Mouse (Mus musculus) megakaryocyte-erythroid progenitor cell, adult 5-6 weeks (primary cell): ENCODE data around the gene Ncoa1. TPM values are rescaled to one million over a fixed set of nuclear protein-coding genes. Genes with fewer than 3 reads are reported as not detected.
"Not testable (repeated sequence)": the region's sequence is repeated elsewhere in the genome, so short reads cannot be mapped to it uniquely, and the experiment has no call there.

Experiments used
- ATAC-seq: replicated peaks from 2 replicates; pipeline ENCODE4 v1.8.0; 2016; ENCODE audit warnings: mild to moderate bottlenecking, inconsistent platforms; ENCODE audit not compliant: severe bottlenecking, poor library complexity, low FRiP score, low TSS enrichment
- total RNA-seq, 2 experiments: library from RNA; stranded (forward) in 1 of 2; stranded (reverse) in 1 of 2; fragments of 200-1000, 215-1000 nt in 1 of 2; fragments of >200 nt in 1 of 2; fragmentation: Nextera tagmentation in 1 of 2; gene quantifications; 2 replicates each; pipeline ENCODE4 v1.2.3; 2014 to 2017

The Ncoa1 gene
- total RNA-seq, 2 experiments from 2014 or later, result 11.2 to 11.9 TPM

- no peak for ATAC-seq
Observed at GRCm38 (mm10) chr12:4417626-4418263, 59.2 kb downstream of the Ncoa1 start.

- ATAC-seq, result no peak
Observed at GRCm38 (mm10) chr12:4407085-4407484, 69.9 kb downstream of the Ncoa1 start.

DNA sequence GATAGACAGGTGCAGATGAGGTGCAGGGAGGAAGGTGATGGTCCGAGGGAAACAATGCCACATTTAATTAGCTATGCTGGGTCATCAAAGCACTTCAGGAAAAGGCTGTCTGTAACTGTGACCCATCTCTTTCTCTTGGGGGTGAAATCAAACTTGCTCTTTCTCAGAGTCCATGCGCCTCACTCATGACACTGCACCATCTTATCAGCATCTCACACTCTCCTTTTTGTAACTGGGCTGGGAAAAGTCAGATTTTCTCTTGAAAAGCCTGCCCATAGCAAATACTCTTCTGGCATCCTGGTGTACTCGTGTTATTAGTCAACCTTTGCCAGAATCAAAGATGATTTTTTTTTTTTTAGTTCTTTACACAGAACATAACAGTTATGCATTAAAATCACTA lies 70.8 kb downstream of the Ncoa1 start:
- ATAC-seq, result peak; percentile 67

DNA sequence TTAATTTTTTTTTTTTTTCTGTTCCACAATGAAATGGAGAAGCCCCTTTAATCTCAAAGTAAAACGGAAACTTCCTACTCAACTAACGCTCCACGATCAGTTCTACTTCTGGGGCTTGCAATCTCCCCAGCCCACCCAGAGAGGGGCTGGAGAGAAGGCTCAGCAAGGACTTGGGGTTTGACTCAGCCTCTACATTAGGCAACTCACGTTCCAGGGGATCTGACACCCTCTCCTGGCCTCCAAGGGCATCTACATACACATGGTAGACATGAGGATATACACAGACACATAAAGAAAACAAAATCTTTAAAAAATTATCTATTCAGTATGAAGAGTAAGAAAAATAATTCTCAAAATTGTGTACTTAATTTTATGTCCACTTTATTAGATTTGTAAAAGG lies 73.8 kb downstream of the Ncoa1 start:
- no peak for ATAC-seq

- ATAC-seq, result no peak
Observed at GRCm38 (mm10) chr12:4396221-4396620, 80.8 kb downstream of the Ncoa1 start.

GRCm38 (mm10) chr12:4392590-4392989 lies 84.4 kb downstream of the Ncoa1 start:
- ATAC-seq, result peak; percentile 82

DNA sequence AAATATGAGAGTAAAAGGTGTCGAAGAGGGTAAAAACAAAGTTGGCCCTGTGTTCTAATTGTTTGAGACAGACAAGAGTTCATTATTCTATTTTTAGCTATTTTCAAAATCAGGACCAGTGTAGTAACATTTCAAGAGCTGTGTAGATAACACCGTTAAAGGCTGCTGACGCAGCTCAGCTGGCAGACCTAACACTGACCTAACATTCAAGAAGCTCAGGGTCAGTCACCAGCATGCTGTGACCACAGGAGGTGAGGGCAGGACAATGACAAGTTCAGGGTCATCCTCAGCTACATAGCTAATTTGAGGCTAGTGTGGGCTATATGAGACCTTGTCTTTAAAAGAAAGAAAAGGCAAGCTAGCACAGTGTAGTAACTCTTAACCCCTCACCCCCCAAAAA lies 84.9 kb downstream of the Ncoa1 start:
- ATAC-seq, result no peak

GRCm38 (mm10) chr12:4391256-4391655 lies 85.7 kb downstream of the Ncoa1 start:
- ATAC-seq, result no peak

DNA sequence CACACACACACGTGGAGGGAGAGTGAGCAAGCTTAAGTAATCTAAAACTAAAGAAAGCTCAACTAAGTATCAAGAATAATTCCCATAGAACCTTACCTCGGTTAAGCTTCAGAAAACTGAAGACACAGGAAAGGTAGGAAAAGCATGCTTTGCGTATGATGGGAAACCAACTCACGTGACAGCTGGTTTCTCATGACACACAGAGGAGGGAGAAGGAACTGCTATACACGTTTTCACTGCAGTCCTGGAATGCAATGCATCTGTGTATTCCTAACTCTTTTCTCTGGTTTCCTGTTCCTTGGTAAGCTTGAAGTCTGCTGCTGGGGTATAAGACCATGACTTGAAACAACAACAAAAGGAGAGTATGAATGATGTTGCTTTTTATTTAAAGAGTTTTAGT lies 86.3 kb downstream of the Ncoa1 start:
- ATAC-seq, result no peak

- ATAC-seq, result 0 out of 2 replicates have a peak, but pooled peaks have one; percentile 41
Observed at GRCm38 (mm10) chr12:4386077-4386719, 90.8 kb downstream of the Ncoa1 start.

DNA sequence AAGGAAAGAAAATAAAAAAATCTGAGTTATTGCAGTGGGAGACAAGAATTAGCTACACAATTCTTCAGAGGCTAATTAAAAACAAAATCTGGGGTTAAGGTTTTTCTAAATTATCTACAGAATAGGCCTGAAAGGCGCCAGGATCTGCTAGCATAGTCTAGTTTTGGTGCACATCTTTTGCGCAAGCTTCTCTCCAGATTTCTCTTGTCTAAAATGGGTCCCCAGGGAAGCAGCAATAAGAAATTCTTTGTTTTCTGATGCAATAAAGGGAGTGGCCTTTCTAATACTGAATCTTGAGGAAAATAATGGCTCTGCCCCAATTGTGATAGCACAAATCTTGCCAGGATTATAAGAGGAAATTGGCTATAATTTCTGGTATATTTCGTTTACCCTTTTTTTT lies 93.9 kb downstream of the Ncoa1 start:
- no peak for ATAC-seq

DNA sequence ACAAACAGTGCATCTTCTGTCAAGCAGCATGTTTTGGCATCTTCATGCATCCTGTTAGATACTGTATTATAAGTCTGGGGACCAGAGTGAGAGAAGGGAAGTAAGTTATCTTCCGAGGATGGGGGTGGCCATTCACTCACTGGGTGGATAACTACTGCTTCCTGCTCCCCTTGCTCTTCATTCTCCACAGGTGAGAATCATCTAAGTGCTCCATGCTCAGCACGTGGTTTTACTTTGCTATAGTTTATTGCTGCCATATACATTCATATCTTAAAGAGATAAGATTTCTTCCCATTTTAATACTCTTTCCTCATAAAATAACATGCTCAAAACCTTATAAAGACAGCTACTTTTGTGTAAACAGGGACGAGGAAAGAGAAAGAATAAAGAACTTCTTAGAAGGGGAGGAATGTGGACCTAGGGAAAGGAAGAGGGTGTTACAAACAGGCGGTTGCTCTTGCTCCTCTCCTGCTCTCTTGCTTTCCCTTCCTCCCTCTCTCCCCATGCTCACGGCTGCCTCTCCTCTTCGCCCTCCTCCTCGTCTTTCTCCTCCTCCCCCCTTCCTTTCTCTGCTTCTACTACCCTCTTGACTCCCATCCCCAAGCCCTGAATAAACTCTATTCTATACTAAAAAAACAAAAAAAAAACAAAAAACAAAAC lies 97.6 kb downstream of the Ncoa1 start:
- ATAC-seq, result no peak

DNA sequence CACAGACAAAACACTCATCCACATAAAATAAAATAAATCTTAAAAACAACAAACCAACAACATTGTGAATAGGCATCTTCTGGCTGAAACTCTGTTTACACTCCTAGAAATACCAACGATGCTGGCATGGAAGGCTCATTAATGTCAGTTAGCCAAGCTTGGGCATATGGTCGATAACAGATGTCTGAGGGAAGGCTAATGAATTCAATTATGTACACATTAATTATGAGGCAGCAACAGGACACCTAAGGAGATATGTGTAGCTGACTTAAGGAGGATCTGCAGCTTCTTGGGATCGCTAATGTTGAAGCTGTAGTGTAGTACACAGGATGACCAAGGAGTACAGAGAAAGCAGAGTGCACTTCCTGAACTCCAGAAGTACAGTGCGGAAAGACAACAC lies 100.5 kb downstream of the Ncoa1 start:
- ATAC-seq, result no peak

- no peak for ATAC-seq
Observed at GRCm38 (mm10) chr12:4374816-4375493, 102.0 kb downstream of the Ncoa1 start.

DNA sequence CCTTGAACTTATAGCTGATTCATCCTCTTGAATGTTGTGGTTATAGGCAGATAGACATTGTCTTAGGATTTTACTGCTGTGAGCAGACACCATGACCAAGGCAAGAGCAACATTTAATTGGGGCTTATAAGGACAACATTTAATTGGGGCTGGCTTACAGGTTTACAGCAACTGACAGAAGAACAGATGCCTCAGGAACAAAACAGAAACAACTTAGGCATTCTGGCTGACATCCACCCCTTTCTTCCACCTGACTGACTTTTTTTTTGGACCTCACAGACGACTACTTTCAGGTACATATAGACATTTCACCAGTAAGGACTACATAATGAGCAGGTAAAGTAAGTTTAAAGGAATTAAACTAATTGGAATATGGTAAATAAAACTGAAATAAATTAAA lies 105.6 kb downstream of the Ncoa1 start:
- ATAC-seq, result no peak

DNA sequence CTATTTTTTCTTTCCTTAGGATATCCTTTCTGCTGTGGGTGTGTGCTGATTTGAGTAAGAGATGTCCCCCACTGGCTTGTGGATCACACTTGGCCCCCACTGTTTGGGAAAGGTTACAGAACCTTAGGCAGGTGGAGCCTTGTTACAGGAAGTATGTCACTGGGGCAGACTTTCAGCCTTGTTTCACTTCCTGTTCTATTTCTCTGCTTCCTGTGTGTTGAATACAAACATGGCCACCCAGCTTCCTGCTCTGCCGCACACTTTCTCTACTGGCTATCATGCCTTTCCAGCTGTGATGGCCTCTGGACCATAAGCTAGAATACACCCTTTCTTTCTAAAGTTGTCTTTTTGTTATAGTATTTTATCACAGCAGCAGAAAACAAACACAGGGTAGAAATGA lies 111.0 kb downstream of the Ncoa1 start:
- no peak for ATAC-seq

GRCm38 (mm10) chr12:4359475-4359874 lies 117.5 kb downstream of the Ncoa1 start:
- no peak for ATAC-seq

DNA sequence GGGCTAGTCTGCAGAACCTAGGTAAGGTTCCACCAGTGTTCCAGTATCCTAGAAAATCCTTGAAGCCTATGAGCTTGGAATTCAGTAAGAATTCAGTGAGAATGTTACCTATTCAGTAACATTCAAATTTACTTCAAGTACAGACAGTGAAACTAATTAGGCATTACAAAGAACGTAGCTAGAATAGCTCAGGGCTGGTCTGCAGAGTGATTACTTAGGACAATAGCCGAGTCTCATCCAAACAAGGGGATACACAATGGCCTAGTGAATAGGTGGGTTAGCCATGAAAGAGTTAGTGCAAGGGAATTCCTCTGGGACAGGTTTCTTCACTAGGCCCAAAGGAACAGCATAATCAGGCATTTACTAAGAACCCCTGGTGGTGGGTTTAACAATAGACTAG lies 118.3 kb downstream of the Ncoa1 start:
- not testable (repeated sequence) for ATAC-seq

DNA sequence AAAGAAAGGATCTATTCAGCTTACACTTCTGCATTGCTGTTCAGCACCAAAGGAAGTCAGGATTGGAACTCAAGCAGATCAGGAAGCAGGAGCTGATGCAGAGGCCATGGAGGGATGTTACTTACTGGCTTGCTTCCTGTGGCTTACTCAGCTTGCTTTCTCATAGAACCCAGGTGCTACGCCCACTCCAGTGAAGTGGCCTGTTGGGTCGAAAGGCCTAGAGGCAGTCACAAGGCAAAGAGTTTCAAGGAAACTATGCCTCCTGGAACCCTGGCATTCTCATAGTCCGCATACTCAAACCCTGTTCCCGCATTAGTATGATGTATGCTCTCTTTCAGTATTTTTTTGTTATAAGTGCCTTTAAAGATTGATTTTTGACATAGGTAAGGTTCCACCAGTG lies 118.9 kb downstream of the Ncoa1 start:
- ATAC-seq, result no peak

- ATAC-seq, result no peak
Observed at GRCm38 (mm10) chr12:4356834-4357445, 120.0 kb downstream of the Ncoa1 start.
